Mouse (Mus musculus) testis, postnatal 14 days (tissue): ENCODE data around the gene Ccdc148.

Experiments used
- DNase-seq: peaks from one replicate; pipeline ENCODE4 v3.0.0; 2021; ENCODE audit warnings: low spot score

The Ccdc148 gene

GRCm38 (mm10) chr2:59160605-59160963 lies at the start of gene Ccdc148, which contains the start of gene Pkp4:
Ccdc148 (minus strand) TSS chr2:59160683.
Pkp4 (plus strand) TSS chr2:59160850.
- peak; percentile 93 for DNase-seq

DNA sequence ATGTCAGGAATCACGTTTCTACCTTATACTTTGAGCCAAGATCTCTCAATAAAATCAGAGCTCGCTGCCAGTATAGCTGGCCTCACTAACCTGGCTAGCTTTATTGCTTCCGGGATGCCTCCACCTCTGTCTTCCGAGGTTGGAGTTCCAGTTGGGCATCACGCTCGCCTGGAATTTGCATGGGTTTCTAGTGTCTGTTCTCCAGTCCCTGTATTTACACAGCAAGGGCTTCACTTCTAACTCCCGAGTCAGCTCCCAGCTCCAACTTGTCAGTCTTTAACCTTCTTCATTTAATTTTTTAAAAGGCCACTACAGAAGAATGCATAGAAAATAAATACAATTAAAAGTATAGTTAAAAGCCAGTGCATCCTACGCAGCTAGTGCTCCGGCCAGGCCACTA lies 47.8 kb upstream of the Ccdc148 start:
- no peak for DNase-seq

GRCm38 (mm10) chr2:59207725-59208124 lies 47.2 kb upstream of the Ccdc148 start:
- DNase-seq: no peak

GRCm38 (mm10) chr2:59207240-59207639 lies 46.8 kb upstream of the Ccdc148 start:
- DNase-seq: no peak

DNA sequence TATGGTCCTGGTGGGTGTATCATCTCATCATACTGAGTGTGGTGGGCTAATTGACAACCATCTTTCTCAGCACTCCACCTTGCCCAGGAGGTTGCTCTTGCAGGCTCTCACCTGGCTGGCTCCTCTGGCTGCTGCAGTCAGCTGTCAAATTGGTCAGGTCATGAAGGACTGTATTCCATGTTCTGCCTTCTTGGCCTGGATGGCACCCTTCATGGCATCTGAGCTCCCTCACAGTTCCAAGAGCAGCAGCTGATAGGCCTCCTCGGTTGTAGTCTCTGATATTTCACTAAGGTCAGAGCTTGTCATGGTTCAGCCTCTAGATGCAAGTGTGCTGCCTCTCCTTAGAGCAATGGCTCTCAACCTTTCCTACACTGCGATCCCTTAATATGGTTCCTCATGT lies 45.7 kb upstream of the Ccdc148 start:
- no peak for DNase-seq

GRCm38 (mm10) chr2:59205092-59205491 lies 44.6 kb upstream of the Ccdc148 start:
- no peak for DNase-seq

DNA sequence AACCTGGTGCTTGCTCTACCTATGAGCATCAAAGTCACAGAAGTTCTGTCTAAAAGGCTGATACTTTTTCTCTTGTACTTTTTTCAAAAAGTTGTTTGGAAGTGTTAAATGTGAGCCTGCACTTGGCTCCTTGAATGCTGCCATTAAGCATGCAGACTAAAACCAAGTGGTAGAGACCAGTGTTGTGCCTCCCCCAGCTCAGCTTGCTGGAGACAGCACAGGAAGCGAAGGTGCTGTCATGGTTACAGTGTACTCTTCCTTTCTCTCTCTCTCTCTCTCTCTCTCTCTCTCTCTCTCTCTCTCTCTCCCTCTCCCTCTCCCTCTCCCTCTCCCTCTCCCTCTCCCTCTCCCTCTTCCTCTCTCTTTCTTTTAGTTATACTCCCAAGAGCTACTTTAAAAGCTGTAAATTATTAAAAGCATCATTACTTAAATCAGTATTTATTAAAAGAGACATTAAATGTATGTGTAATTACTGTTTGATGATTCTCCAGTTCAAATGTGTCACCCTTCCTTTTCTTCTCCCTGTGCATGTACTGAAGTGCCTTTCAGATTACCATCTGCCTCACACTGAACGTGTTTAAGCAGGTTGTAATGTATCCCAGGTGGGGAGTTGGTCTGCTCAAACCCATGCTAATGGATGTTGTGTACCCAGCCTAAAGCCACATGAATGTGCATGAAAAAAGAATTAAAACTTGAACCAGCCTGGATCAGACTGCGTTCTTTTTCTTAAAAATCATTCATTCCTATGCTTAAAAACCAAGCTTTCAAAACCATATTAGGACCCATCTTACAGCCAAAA lies 43.3 kb upstream of the Ccdc148 start:
- no peak for DNase-seq

GRCm38 (mm10) chr2:59202930-59203329 lies 42.4 kb upstream of the Ccdc148 start:
- DNase-seq: no peak

DNA sequence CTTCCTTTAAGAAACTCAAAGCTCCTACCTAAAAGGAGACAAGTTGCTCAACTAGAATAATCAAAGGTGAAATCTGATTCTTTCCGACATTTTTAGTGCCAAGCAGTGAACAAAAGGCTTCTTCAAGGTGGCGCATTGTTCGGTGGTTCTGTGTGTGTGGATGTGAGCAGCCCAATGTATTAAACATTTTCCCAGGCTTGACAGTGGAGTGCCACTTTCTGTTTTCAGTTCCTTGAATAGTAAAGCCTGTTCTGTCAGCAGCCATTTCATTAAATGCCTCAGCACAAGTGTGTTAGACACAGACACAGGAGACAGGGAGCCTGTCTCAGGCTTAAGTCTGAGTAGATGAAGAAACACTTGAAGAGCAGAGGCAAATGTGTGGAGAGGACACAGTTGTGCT lies 40.0 kb upstream of the Ccdc148 start:
- no peak for DNase-seq

DNA sequence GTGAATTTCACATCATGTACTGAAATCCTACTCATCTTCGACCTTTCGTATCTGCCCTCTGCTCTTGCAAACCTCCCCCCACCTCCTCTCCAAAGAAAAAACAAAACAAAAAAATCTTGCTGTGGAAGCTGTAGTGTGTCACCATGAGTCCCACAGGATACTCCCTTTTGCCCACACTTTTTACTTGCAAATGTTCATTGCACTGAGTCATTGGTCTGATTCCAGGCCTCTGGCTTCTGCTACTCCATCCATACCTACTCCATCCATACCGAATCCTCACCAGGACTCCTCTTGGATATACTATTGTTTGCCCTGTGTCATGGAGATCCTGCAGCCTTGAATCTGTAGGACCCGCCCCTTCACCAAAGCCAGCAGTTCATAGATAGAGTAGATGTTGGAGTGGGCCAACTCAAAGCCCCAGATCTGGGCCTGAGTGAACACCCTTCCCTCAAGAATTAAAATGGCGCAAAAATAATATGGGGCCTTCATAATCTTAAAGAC lies 39.0 kb upstream of the Ccdc148 start:
- no peak for DNase-seq

DNA sequence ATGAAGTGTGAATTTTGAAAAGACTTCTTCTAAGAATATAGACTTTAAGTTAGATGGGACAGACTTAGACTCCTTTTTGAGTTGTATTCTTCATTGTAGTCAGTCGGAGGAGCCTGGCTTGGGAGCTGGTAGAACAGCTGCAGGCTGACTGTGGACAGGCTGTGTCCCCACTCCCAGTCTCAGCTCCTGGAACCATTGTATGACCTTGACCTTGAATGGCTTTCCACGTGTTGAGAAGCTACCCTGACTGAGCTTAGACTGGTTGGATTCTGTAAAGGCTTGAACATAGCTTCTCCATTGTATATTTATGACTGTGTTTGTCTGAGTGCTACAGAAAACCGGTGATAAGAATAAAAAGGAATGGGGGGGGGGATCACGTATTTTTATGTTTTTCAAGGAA lies 36.7 kb upstream of the Ccdc148 start:
- DNase-seq: no peak

DNA sequence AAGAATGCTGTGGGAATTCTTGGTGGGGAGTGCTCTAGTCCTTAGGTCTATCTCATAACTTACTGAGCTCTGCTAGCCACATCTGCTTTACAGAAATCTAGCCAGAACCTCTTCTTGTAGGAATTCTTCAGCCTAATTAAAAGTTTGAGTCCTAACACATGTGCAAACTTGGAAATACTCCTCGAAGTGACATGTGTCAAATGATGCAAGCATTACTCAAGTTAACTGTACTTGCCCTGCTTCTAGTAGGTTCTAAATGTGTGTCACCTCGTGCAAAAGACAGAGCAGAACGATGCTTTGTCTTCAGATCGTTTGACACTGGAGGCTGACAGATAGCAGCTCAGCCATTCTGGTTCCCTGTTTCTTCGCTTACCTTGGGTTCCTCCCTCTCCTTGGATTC lies 32.6 kb upstream of the Ccdc148 start:
- no peak for DNase-seq

DNA sequence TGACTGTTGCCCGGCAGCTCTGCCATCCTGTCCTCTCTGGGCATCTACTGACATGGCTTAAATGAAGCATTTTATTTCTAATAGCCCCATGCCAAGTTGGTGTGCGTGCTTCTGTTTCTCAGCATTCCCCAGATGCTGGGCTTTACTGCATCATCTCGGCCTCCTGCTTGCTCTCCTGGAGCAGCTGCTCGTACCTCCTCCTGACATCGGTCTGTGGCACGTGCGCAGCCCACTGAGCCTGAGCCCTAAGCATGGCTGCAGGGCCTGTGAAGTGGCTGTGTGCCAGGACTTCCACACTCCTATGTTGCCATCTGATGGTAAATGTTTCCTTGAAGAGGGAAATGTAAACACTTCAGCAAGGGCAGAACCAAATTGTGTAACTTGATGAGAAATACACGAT lies 31.0 kb upstream of the Ccdc148 start:
- DNase-seq: no peak

GRCm38 (mm10) chr2:59190186-59190585 lies 29.7 kb upstream of the Ccdc148 start:
- no peak for DNase-seq

DNA sequence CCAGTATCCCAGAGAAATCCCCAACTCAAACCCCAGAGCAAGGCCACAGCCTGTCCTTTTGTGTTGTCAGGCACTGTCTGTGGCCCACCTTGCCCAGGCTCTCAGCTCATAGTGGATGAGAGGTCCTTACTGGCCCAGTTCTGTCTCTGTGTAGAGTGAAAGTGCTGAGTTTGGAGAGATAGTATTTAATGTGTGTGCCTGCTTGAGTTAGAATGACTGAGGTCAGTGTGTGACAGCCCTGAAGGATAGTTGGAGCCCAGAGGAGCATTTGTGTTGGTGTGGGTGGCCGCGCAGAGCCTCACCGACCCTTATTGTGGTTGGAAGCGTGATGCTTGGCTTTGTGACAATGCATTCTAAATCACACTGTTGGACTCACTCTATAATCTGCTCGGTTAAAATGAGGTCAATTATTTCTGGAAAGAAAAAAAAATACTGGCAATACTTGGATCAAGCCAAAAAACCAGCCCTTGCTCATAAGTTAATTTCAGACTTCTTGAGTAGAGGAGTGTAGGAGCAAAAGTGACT lies 29.2 kb upstream of the Ccdc148 start:
- DNase-seq: no peak

DNA sequence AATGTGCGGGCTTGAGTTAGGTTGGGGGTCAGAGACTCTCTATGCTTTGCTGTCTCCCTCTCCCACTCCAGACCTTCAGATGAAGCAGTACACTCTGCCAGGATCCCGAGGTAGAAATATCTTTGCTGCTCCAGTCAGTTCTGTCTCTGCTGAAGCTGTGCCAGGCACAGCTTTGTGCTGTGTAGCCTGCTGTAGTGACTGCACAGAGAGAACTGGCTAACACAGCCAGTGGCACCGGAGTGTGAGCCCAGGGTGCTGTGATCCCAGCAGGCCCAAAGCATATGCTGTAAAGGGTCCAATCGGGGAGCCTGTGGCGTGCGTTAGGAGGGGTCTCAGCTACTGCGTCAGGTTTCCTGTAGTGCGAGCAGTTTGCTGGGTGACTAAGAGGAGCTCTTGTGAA lies 27.8 kb upstream of the Ccdc148 start:
- no peak for DNase-seq

- no peak for DNase-seq
These were observed 26.5 kb upstream of the Ccdc148 start for GRCm38 (mm10) chr2:59186966-59187365.

- DNase-seq: no peak
These were observed 25.6 kb upstream of the Ccdc148 start for GRCm38 (mm10) chr2:59186122-59186521.

GRCm38 (mm10) chr2:59184107-59185064 lies 23.9 kb upstream of the Ccdc148 start:
- DNase-seq: no peak

DNA sequence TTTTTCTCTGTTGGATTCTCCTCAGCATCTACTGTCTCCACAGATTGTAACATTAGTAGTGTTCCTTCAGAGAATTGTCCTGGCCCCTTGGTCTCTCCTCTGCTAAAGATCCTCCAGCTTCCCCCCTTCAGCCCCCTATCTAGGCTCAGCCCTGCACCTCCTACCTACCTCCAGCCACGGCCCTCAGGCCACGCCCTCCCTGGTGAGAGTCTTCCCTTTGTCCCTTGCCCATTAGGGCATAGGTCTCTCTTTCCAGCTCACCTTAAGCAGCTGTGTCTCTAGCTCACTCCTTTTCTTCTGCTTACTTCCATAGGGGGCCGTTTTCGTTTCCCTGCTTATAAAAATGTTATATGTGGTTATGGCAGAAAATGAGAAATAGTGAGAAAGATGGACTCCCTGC lies 23.1 kb upstream of the Ccdc148 start:
- no peak for DNase-seq

DNA sequence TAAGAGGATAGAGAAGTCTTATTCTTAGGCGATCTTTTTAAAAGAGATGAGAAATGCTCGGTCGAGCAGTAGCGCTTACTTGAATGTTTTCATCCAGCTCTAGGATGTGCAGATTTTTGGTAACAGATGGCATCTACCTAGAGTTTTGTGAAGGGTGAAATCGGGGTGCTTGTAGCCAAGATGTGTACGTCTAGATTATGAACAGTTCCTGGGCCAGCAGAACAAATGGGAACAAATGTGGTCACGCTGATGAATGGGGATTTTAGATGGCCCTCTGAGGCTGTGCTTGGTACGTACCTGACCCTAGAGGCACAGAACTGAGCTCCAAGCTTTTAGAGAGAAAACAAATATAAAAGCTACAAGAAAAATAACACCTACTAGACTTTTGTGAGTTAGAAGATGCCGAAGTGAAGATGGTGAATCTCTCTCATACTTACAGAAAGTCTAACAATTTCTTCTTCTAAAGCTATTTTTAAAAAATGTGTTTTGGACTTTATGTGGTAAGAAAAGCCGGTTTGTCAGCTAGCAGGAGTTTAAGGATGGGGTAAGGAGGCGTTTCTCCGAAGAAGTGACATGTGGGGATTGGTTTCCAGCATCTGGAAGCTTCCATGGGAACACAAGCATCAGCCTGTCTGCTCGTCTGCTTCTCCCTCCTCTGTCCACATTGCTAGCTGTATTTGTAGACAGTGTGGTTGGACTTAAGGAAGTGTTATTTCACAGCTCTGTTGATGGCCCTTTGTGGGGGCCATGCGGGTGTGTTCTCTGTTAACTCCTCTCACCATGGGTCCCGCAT lies 21.0 kb upstream of the Ccdc148 start:
- no peak for DNase-seq

- no peak for DNase-seq
These were observed 19.0 kb upstream of the Ccdc148 start for GRCm38 (mm10) chr2:59179487-59179886.
